Mouse (Mus musculus) MEL (cell line): ENCODE data around the gene Snx7.

Experiments
- CHD2 ChIP-seq: IDR thresholded peaks from 2 replicates; pipeline ENCODE4 v1.6.1; 2011; ENCODE audit warnings: low read length, improper control_type of control experiment
- CTCF ChIP-seq, 3 experiments: IDR thresholded peaks in 2 of 3; conservative IDR thresholded peaks in 1 of 3; 2 replicates each; pipeline ENCODE4 v1.5.1; 2011 to 2012; ENCODE audit warnings: low read length in 3 of 3, low read depth in 2 of 3, mild to moderate bottlenecking in 2 of 3, improper control_type of control experiment in 1 of 3, inconsistent platforms in 1 of 3, mixed read lengths in 1 of 3, moderate library complexity in 1 of 3; ENCODE audit not compliant: control insufficient read depth in 1 of 3, insufficient read depth in 1 of 3, poor library complexity in 1 of 3, severe bottlenecking in 1 of 3
- ETS1 ChIP-seq: IDR thresholded peaks from 2 replicates; pipeline ENCODE4 v1.6.1; 2012; ENCODE audit warnings: low read depth, mild to moderate bottlenecking, inconsistent platforms, low read length, improper control_type of control experiment, moderate library complexity
- MEF2A ChIP-seq: IDR thresholded peaks from 2 replicates; pipeline ENCODE4 v1.6.1; 2014; ENCODE audit warnings: low read depth, mild to moderate bottlenecking, inconsistent platforms, low read length, improper control_type of control experiment; ENCODE audit not compliant: poor library complexity, insufficient replicate concordance, severe bottlenecking; ENCODE audit errors: extremely low read depth
- NELFE ChIP-seq: IDR thresholded peaks from 2 replicates; pipeline ENCODE4 v1.6.1; 2011; ENCODE audit warnings: low read depth, low read length, improper control_type of control experiment
- POLR2A ChIP-seq, 2 experiments: IDR thresholded peaks; 2 replicates each; pipeline ENCODE4 v1.6.1; 2011 to 2012; ENCODE audit warnings: low read length in 2 of 2, mild to moderate bottlenecking in 2 of 2, control low read depth in 1 of 2, improper control_type of control experiment in 1 of 2, low read depth in 1 of 2, moderate library complexity in 1 of 2; ENCODE audit not compliant: control insufficient read depth in 1 of 2, insufficient read depth in 1 of 2, poor library complexity in 1 of 2
- UBTF ChIP-seq: IDR thresholded peaks from 2 replicates; pipeline ENCODE4 v1.6.1; 2012; ENCODE audit warnings: low read depth, mild to moderate bottlenecking, inconsistent platforms, low read length, improper control_type of control experiment, moderate library complexity, borderline replicate concordance; ENCODE audit not compliant: insufficient read depth
- USF1 ChIP-seq: IDR thresholded peaks from 2 replicates; pipeline ENCODE4 v1.6.1; 2014; ENCODE audit warnings: low read depth, mild to moderate bottlenecking, inconsistent platforms, low read length, improper control_type of control experiment, moderate library complexity
- ZMIZ1 ChIP-seq: IDR thresholded peaks from 2 replicates; pipeline ENCODE4 v1.6.1; 2012; ENCODE audit warnings: low read depth, mild to moderate bottlenecking, inconsistent platforms, low read length, improper control_type of control experiment, moderate library complexity

DNA sequence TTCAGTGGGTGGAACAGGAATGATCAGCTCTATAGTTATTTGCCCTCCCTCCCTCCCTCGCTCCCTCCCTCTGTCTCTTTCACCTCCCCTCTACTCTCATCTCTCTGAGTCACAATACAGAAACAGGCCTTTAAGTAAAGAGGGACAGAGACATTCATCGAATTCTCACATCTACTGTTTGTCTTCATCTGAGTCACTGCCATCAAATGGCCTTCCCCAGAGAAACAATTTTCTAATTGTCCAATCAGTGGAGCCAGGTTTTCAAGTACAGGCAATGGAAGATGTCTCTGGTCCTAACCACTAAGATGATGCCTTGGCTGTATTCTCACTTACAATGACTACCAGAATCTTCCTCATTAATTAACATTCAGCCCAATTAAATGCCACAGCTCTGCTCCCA lies 5.8 kb downstream of the Snx7 start:
- TF ChIP-seq NELFE (no peak), CTCF (IDR thresholded peaks at IDR 0.05 in 2 of 3, conservative IDR thresholded peaks at IDR 0.05 in 1 of 3; ENCODE audit: control insufficient read depth in 1 of 3, insufficient read depth in 1 of 3, low read depth in 2 of 3, low read length in 3 of 3, poor library complexity in 1 of 3, severe bottlenecking in 1 of 3) (no peak), ZMIZ1 (no peak), MEF2A (no peak), USF1 (no peak), POLR2A (IDR thresholded peaks at IDR 0.05; ENCODE audit: control insufficient read depth in 1 of 2, insufficient read depth in 1 of 2, low read depth in 1 of 2, low read length in 2 of 2, poor library complexity in 1 of 2) (no peak), ETS1 (no peak), CHD2 (no peak), UBTF (no peak)
